Mouse (Mus musculus): Measurements from ENCODE around the gene Btnl9.

- TF ChIP-seq CTCF (IDR thresholded peaks at IDR 0.05; ENCODE audit: borderline replicate concordance, control insufficient read depth, extremely low read depth, insufficient read depth, low read length, poor library complexity) (no peak), POLR2A (IDR thresholded peaks at IDR 0.05; ENCODE audit: control insufficient read depth, extremely low read depth, insufficient read depth, low read length, poor library complexity) (no peak)
Observed at GRCm38 (mm10) chr11:49187701-49188100, 742 bp upstream of the Btnl9 start.
